Comparison of ENCODE assay signal across 13 mouse cellular contexts in genomic region chr17:28846974-28847617, GRCm38 (mm10). TPM values are rescaled to one million over a fixed set of nuclear protein-coding genes. Genes with fewer than 3 reads are reported as not detected.
DNase-seq lines count a peak whose midpoint lies in the region; ATAC-seq and TF ChIP-seq lines count a peak whose summit lies in the region.
"Had no signal": no experiment of that assay in that cellular context is flagged by ENCODE, and none has a peak within 500 bp of the region (broad histone marks: within the 10 kb centered on the region; RNA-seq: fewer than 3 reads in every experiment).

No protein-coding gene starts in this region.

- H3K4me3 ChIP-seq in lung, embryonic 16.5 days (ENCODE audit: low read length) = no peak overlapping the region
- H3K4me3 ChIP-seq in liver, embryonic 15.5 days (replicated peaks) = no peak overlapping the region
- H3K4me3 ChIP-seq in forebrain, postnatal 0 days (ENCODE audit: low read depth, low read length) = no peak overlapping the region
- H3K4me3 ChIP-seq: hindbrain, embryonic 15.5 days; limb, embryonic 10.5 days had no signal

- ATAC-seq in lung, embryonic 16.5 days (ENCODE audit: low read depth) = peak; percentile 83
- ATAC-seq in liver, embryonic 15.5 days (ENCODE audit: insufficient read depth) = peak; percentile 66
- no peak for ATAC-seq in forebrain, postnatal 0 days

- no peak for TF ChIP-seq CTCF in forebrain, postnatal 0 days (IDR thresholded peaks at IDR 0.05; ENCODE audit: low read depth)

- no peaks in the 10 kb centered on the region for H3K27me3 ChIP-seq in lung, embryonic 16.5 days (ENCODE audit: control insufficient read depth, insufficient read depth, low read depth, low read length)
- H3K27me3 ChIP-seq in liver, embryonic 15.5 days = no peaks in the 10 kb centered on the region
- no peaks in the 10 kb centered on the region for H3K27me3 ChIP-seq in forebrain, postnatal 0 days (ENCODE audit: insufficient read depth, low read length)
- H3K27me3 ChIP-seq: hindbrain, embryonic 15.5 days had no signal

- 15% methylated on average over 11 of the region's 11 CpGs for WGBS in lung, embryonic 16.5 days
- WGBS in liver, embryonic 15.5 days (ENCODE audit: insufficient replicate concordance) = 20% methylated on average over 11 of the region's 11 CpGs
- 73% methylated on average over 11 of the region's 11 CpGs for WGBS in forebrain, postnatal 0 days

- DNase-seq in adrenal gland, postnatal 14 days = peak; percentile 26
- no peak for DNase-seq in adrenal gland, postnatal 4 days (ENCODE audit: low spot score in 2 of 2)
- DNase-seq in lung, adult 18-20 months = no peak
- peak; percentile 49 for DNase-seq in yolk sac, embryonic 10.5 days (ENCODE audit: low spot score)
- DNase-seq in cerebellum, postnatal 25 days = no peak
- DNase-seq in forebrain, postnatal 0 days = no peak
- DNase-seq: heart, adult 18-20 months; kidney, postnatal 10 days had no signal

- H3K9ac ChIP-seq in lung, embryonic 16.5 days (ENCODE audit: low read length) = no peak overlapping the region
- no peak overlapping the region for H3K9ac ChIP-seq in liver, embryonic 15.5 days
- no peak overlapping the region for H3K9ac ChIP-seq in forebrain, postnatal 0 days
- H3K9ac ChIP-seq: hindbrain, embryonic 15.5 days had no signal

- H3K36me3 ChIP-seq in lung, embryonic 16.5 days (ENCODE audit: control insufficient read depth, insufficient read depth, low read length) = no peaks in the 10 kb centered on the region
- no peaks in the 10 kb centered on the region for H3K36me3 ChIP-seq in liver, embryonic 15.5 days (replicated peaks)
- no peaks in the 10 kb centered on the region for H3K36me3 ChIP-seq in forebrain, postnatal 0 days (ENCODE audit: insufficient read depth)
- H3K36me3 ChIP-seq: hindbrain, embryonic 15.5 days; limb, embryonic 10.5 days had no signal

- H3K27ac ChIP-seq in lung, embryonic 16.5 days (ENCODE audit: low read length) = peak overlapping the region; percentile 61
- no peak overlapping the region; the same call in 1 of the 2 replicates for H3K27ac ChIP-seq in liver, embryonic 15.5 days (replicated peaks)
- no peak overlapping the region for H3K27ac ChIP-seq in forebrain, postnatal 0 days (ENCODE audit: low read depth, low read length)
- H3K27ac ChIP-seq: hindbrain, embryonic 15.5 days; limb, embryonic 10.5 days had no signal

- H3K9me3 ChIP-seq in lung, embryonic 16.5 days (ENCODE audit: control insufficient read depth, low read length) = 0 out of 2 replicates have a peak, but pooled peaks cover under 1% of the 10 kb centered on the region
- H3K9me3 ChIP-seq in liver, embryonic 15.5 days (replicated peaks) = no peaks in the 10 kb centered on the region
- H3K9me3 ChIP-seq in forebrain, postnatal 0 days (ENCODE audit: low read length) = no peaks in the 10 kb centered on the region
- H3K9me3 ChIP-seq: hindbrain, embryonic 15.5 days; limb, embryonic 10.5 days had no signal

- H3K4me1 ChIP-seq in lung, embryonic 16.5 days (replicated peaks; ENCODE audit: control insufficient read depth, insufficient read depth, low read length) = peaks cover 8% of the 10 kb centered on the region; the same call in 1 of the 2 replicates
- peaks cover 24% of the 10 kb centered on the region for H3K4me1 ChIP-seq in liver, embryonic 15.5 days (replicated peaks)
- H3K4me1 ChIP-seq in forebrain, postnatal 0 days (ENCODE audit: insufficient read depth) = no peaks in the 10 kb centered on the region
- H3K4me1 ChIP-seq: hindbrain, embryonic 15.5 days; megakaryocyte, embryonic 14.5 days had no signal

- H3K4me2 ChIP-seq in lung, embryonic 16.5 days (ENCODE audit: low read depth, low read length) = no peak overlapping the region
- H3K4me2 ChIP-seq in liver, embryonic 15.5 days = peak overlapping the region; percentile 24; the same call in 1 of the 2 replicates
- no peak overlapping the region for H3K4me2 ChIP-seq in forebrain, postnatal 0 days (ENCODE audit: low read depth)
- H3K4me2 ChIP-seq: hindbrain, embryonic 15.5 days had no signal

RNA-seq across cellular contexts. Expression of gene Pnpla1, which starts 11.1 kb away (rescaled TPM):
- 0.15 TPM in 1 of 2 replicates, not detected in the other for total RNA-seq in adrenal gland, postnatal 14 days (2021)
- under 1 TPM; 0.06 to 0.11 TPM for total RNA-seq in adrenal gland, postnatal 4 days (2021)
- not detected in 2 replicates for polyA plus RNA-seq in lung, embryonic 16.5 days (2015; fragmentation: Nextera tagmentation; extraction: Ambion mirVana)
- 0.06 and 0.13 TPM in 2 replicates for polyA plus RNA-seq in liver, embryonic 15.5 days (2015; fragmentation: Nextera tagmentation; extraction: Ambion mirVana)
- total RNA-seq in forebrain, postnatal 0 days (2014; rRNA removed) = not detected in 2 replicates
- 0.04 TPM in 1 of 2 replicates, not detected in the other for polyA plus RNA-seq in forebrain, postnatal 0 days (2015; fragmentation: Nextera tagmentation; extraction: Ambion mirVana)
- total RNA-seq: heart, adult 18-20 months had no signal

RNA-seq across cellular contexts. Expression of gene Brpf3, which starts 46.2 kb away (rescaled TPM):
- total RNA-seq in adrenal gland, postnatal 14 days (2021) = 62.6 and 64.5 TPM in 2 replicates
- total RNA-seq in adrenal gland, postnatal 4 days (2021) = 10 to 100 TPM; 81.7 to 89.0 TPM
- polyA plus RNA-seq in lung, embryonic 16.5 days (2015; fragmentation: Nextera tagmentation; extraction: Ambion mirVana) = 9.5 and 10.6 TPM in 2 replicates
- polyA plus RNA-seq in liver, embryonic 15.5 days (2015; fragmentation: Nextera tagmentation; extraction: Ambion mirVana) = 74.7 and 78.4 TPM in 2 replicates
- total RNA-seq in forebrain, postnatal 0 days (2014; rRNA removed) = 8.9 and 13.0 TPM in 2 replicates
- polyA plus RNA-seq in forebrain, postnatal 0 days (2015; fragmentation: Nextera tagmentation; extraction: Ambion mirVana) = 2.2 and 4.1 TPM in 2 replicates

Comparison
In these comparisons a context has a peak if more than half of its experiments do, and no peak if none do; other contexts are left out.
1. DNase-seq: peak in adrenal gland, postnatal 14 days (single experiment) and yolk sac, embryonic 10.5 days (single experiment); none in adrenal gland, postnatal 4 days (0 of 2), lung, adult 18-20 months (0 of 2), cerebellum, postnatal 25 days (0 of 2) and forebrain, postnatal 0 days (single experiment).